Mouse (Mus musculus) embryonic facial prominence, embryonic 13.5 days (tissue): ENCODE data around the gene Asxl1. TPM values are rescaled to one million over a fixed set of nuclear protein-coding genes. Genes with fewer than 3 reads are reported as not detected.
A peak's percentile ranks its signal among the peaks of the same experiment; 100 is the strongest.

ENCODE experiments used
- ATAC-seq: fragments of 200-750 bp; cut with Nextera tagmentation; 2 replicates; pipeline ENCODE4 v1.8.0; 2017; ENCODE audit warnings: low read depth; ENCODE audit not compliant: insufficient number of reproducible peaks, insufficient read depth, low FRiP score, low TSS enrichment
- H3K27ac ChIP-seq: fragments of 300-500 bp; sonication (generic); 2 replicates; pipeline ENCODE4 v1.5.1; 2015; ENCODE audit warnings: moderate library complexity, mild to moderate bottlenecking, inconsistent platforms
- H3K27me3 ChIP-seq: fragments of 300-500 bp; sonication (generic); 2 replicates; pipeline ENCODE4 v1.6.1; 2015; ENCODE audit warnings: mild to moderate bottlenecking, inconsistent platforms
- H3K36me3 ChIP-seq: fragments of 300-500 bp; sonication (generic); 2 replicates; pipeline ENCODE4 v1.6.1; 2015; ENCODE audit warnings: mild to moderate bottlenecking, inconsistent platforms
- H3K4me1 ChIP-seq: fragments of 300-500 bp; sonication (generic); 2 replicates; pipeline ENCODE4 v1.6.1; 2015; ENCODE audit warnings: inconsistent platforms
- H3K4me2 ChIP-seq: fragments of 300-500 bp; sonication (generic); 2 replicates; pipeline ENCODE4 v1.6.1; 2015; ENCODE audit warnings: moderate library complexity, mild to moderate bottlenecking, inconsistent platforms
- H3K4me3 ChIP-seq: fragments of 300-500 bp; sonication (generic); 2 replicates; pipeline ENCODE4 v1.5.1; 2015; ENCODE audit warnings: mild to moderate bottlenecking, inconsistent platforms
- H3K9ac ChIP-seq: fragments of 300-500 bp; sonication (generic); 2 replicates; pipeline ENCODE4 v1.6.1; 2015; ENCODE audit warnings: mild to moderate bottlenecking, inconsistent platforms
- H3K9me3 ChIP-seq: fragments of 300-500 bp; sonication (generic); 2 replicates; pipeline ENCODE4 v1.6.1; 2016; ENCODE audit warnings: inconsistent platforms
- WGBS: fragments of 180-500 bp; shearing (Covaris S2); methylation state at CpG from one replicate; pipeline ENCODE4 v1.1.7; 2015; ENCODE audit warnings: mixed read lengths; 5-methylcytosine and 5-hydroxymethylcytosine counted together
- polyA plus RNA-seq: library from polyadenylated mRNA; unstranded; fragments of >200 nt; fragmentation: Nextera tagmentation; extraction: Ambion mirVana; gene quantifications from 2 replicates; pipeline ENCODE4 v1.2.1, GENCODE M21; 2015

The Asxl1 gene
- polyA plus RNA-seq, result 14.5 and 15.0 TPM in 2 replicates

- H3K36me3 ChIP-seq, result peaks cover 12% of the 10 kb centered on the region
- peaks cover 30% of the 10 kb centered on the region for H3K4me1 ChIP-seq
- H3K27ac ChIP-seq, result peak within 1 kb of the TSS; percentile 100
- H3K9me3 ChIP-seq, result no peaks in the 10 kb centered on the region
- peak within 1 kb of the TSS; percentile 97 for H3K9ac ChIP-seq
- H3K27me3 ChIP-seq, result no peaks in the 10 kb centered on the region
- under 1% methylated on average over 61 of the region's 79 CpGs for whole genome bisulfite sequencing
- H3K4me3 ChIP-seq, result peak within 1 kb of the TSS; percentile 85
- peak within 1 kb of the TSS; percentile 63 for H3K4me2 ChIP-seq
- ATAC-seq, result peak; percentile 95
These were observed at the start of gene Asxl1 for GRCm38 (mm10) chr2:153345454-153346220. Gene Asxl1, plus strand, starts transcription at chr2:153345829.

- H3K9ac ChIP-seq, result 0 out of 2 replicates have a peak overlapping the region, but pooled peaks have one; percentile 37
- no peaks in the 10 kb centered on the region; the same call in 1 of the 2 replicates for H3K4me1 ChIP-seq
- no peak overlapping the region for H3K4me3 ChIP-seq
- H3K27me3 ChIP-seq, result no peaks in the 10 kb centered on the region
- WGBS, result 90% methylated on average over 4 of the region's 4 CpGs
- H3K4me2 ChIP-seq, result no peak overlapping the region
- ATAC-seq, result no peak
- no peaks in the 10 kb centered on the region for H3K9me3 ChIP-seq
- no peak overlapping the region for H3K27ac ChIP-seq
- no peaks in the 10 kb centered on the region for H3K36me3 ChIP-seq
These were observed 47.9 kb upstream of the Asxl1 start for GRCm38 (mm10) chr2:153297771-153298170.

- Histone ChIP-seq H3K4me2 (no peak overlapping the region), H3K9me3 (no peaks in the 10 kb centered on the region), H3K4me3 (no peak overlapping the region), H3K4me1 (no peaks in the 10 kb centered on the region), H3K36me3 (peaks cover 4% of the 10 kb centered on the region; the same call in 1 of the 2 replicates), H3K9ac (no peak overlapping the region), H3K27ac (no peak overlapping the region), H3K27me3 (no peaks in the 10 kb centered on the region)
- 80% methylated on average over 4 of the region's 4 CpGs for WGBS
- ATAC-seq, result no peak
These were observed 47.2 kb upstream of the Asxl1 start for GRCm38 (mm10) chr2:153298460-153298859.

- Histone ChIP-seq H3K9ac (no peak overlapping the region), H3K4me2 (no peak overlapping the region), H3K4me1 (no peaks in the 10 kb centered on the region), H3K4me3 (no peak overlapping the region), H3K27me3 (no peaks in the 10 kb centered on the region), H3K9me3 (no peaks in the 10 kb centered on the region), H3K27ac (no peak overlapping the region), H3K36me3 (peaks cover 5% of the 10 kb centered on the region; the same call in 1 of the 2 replicates)
- WGBS, result 81% methylated on average over 4 of the region's 4 CpGs
- ATAC-seq, result no peak
These were observed 46.8 kb upstream of the Asxl1 start for GRCm38 (mm10) chr2:153298863-153299262.

- no peaks in the 10 kb centered on the region for H3K4me1 ChIP-seq
- 87% methylated on average over 5 of the region's 5 CpGs for WGBS
- H3K36me3 ChIP-seq, result peaks cover 5% of the 10 kb centered on the region; the same call in 1 of the 2 replicates
- H3K9ac ChIP-seq, result no peak overlapping the region
- no peak overlapping the region for H3K4me2 ChIP-seq
- no peaks in the 10 kb centered on the region for H3K27me3 ChIP-seq
- no peaks in the 10 kb centered on the region for H3K9me3 ChIP-seq
- H3K27ac ChIP-seq, result no peak overlapping the region
- H3K4me3 ChIP-seq, result no peak overlapping the region
- no peak for ATAC-seq
These were observed 44.5 kb upstream of the Asxl1 start for GRCm38 (mm10) chr2:153301123-153301522.

- Histone ChIP-seq H3K9me3 (no peaks in the 10 kb centered on the region), H3K4me1 (no peaks in the 10 kb centered on the region), H3K36me3 (peaks cover 5% of the 10 kb centered on the region; the same call in 1 of the 2 replicates), H3K9ac (no peak overlapping the region; the same call in 1 of the 2 replicates), H3K4me2 (no peak overlapping the region), H3K27me3 (no peaks in the 10 kb centered on the region), H3K4me3 (no peak overlapping the region), H3K27ac (no peak overlapping the region)
- ATAC-seq, result no peak
- 88% methylated on average over 6 of the region's 6 CpGs for WGBS
These were observed 40.4 kb upstream of the Asxl1 start for GRCm38 (mm10) chr2:153305240-153305639.

- Histone ChIP-seq H3K27me3 (no peaks in the 10 kb centered on the region), H3K9ac (no peak overlapping the region), H3K36me3 (0 out of 2 replicates have a peak, but pooled peaks cover under 1% of the 10 kb centered on the region), H3K9me3 (no peaks in the 10 kb centered on the region), H3K4me3 (no peak overlapping the region), H3K4me1 (no peaks in the 10 kb centered on the region), H3K27ac (no peak overlapping the region), H3K4me2 (no peak overlapping the region)
- WGBS, result 89% methylated on average over 7 of the region's 7 CpGs
- ATAC-seq, result no peak
These were observed 37.0 kb upstream of the Asxl1 start for GRCm38 (mm10) chr2:153308586-153308985.

- H3K36me3 ChIP-seq, result no peaks in the 10 kb centered on the region
- WGBS, result 70% methylated on average over 8 of the region's 8 CpGs
- H3K27ac ChIP-seq, result no peak overlapping the region
- H3K27me3 ChIP-seq, result no peaks in the 10 kb centered on the region
- H3K9ac ChIP-seq, result no peak overlapping the region
- H3K4me3 ChIP-seq, result no peak overlapping the region
- H3K9me3 ChIP-seq, result no peaks in the 10 kb centered on the region
- no peak for ATAC-seq
- no peaks in the 10 kb centered on the region for H3K4me1 ChIP-seq
- H3K4me2 ChIP-seq, result no peak overlapping the region
These were observed 36.5 kb upstream of the Asxl1 start for GRCm38 (mm10) chr2:153309106-153309505.

GRCm38 (mm10) chr2:153310228-153310627, 35.4 kb upstream of the Asxl1 start:
- no peaks in the 10 kb centered on the region for H3K36me3 ChIP-seq
- ATAC-seq, result no peak
- no peaks in the 10 kb centered on the region for H3K9me3 ChIP-seq
- no peaks in the 10 kb centered on the region for H3K4me1 ChIP-seq
- 84% methylated on average over 6 of the region's 6 CpGs for WGBS
- no peak overlapping the region for H3K4me2 ChIP-seq
- H3K9ac ChIP-seq, result no peak overlapping the region
- no peak overlapping the region for H3K27ac ChIP-seq
- H3K4me3 ChIP-seq, result no peak overlapping the region
- H3K27me3 ChIP-seq, result no peaks in the 10 kb centered on the region

GRCm38 (mm10) chr2:153312884-153313283, 32.7 kb upstream of the Asxl1 start:
- ATAC-seq, result no peak
- no peaks in the 10 kb centered on the region for H3K9me3 ChIP-seq
- H3K27me3 ChIP-seq, result no peaks in the 10 kb centered on the region

GRCm38 (mm10) chr2:153318408-153318807, 27.2 kb upstream of the Asxl1 start:
- Histone ChIP-seq H3K27me3 (no peaks in the 10 kb centered on the region), H3K4me1 (no peaks in the 10 kb centered on the region), H3K36me3 (peaks cover 59% of the 10 kb centered on the region), H3K4me2 (no peak overlapping the region), H3K9ac (no peak overlapping the region), H3K27ac (no peak overlapping the region), H3K9me3 (no peaks in the 10 kb centered on the region), H3K4me3 (no peak overlapping the region)
- ATAC-seq, result no peak
- WGBS, result 95% methylated on average over 4 of the region's 4 CpGs

More at GRCm38 (mm10) chr2:153312884-153313283, 32.7 kb upstream of the Asxl1 start:
- no peak overlapping the region for H3K4me3 ChIP-seq
- no peak overlapping the region for H3K4me2 ChIP-seq
- 91% methylated on average over 9 of the region's 9 CpGs for WGBS
- no peak overlapping the region for H3K27ac ChIP-seq
- H3K36me3 ChIP-seq, result peaks cover 16% of the 10 kb centered on the region
- H3K4me1 ChIP-seq, result no peaks in the 10 kb centered on the region
- H3K9ac ChIP-seq, result no peak overlapping the region

GRCm38 (mm10) chr2:153319036-153319643, 26.5 kb upstream of the Asxl1 start:
- Histone ChIP-seq H3K4me2 (no peak overlapping the region), H3K27me3 (no peaks in the 10 kb centered on the region), H3K36me3 (peaks cover 66% of the 10 kb centered on the region), H3K4me3 (no peak overlapping the region), H3K9ac (no peak overlapping the region), H3K27ac (no peak overlapping the region), H3K9me3 (no peaks in the 10 kb centered on the region), H3K4me1 (no peaks in the 10 kb centered on the region)
- WGBS, result 79% methylated on average over 8 of the region's 8 CpGs
- no peak for ATAC-seq
